Mouse (Mus musculus) heart, embryonic 14.5 days (tissue): Measurements from ENCODE around the gene Gys2. TPM values are rescaled to one million over a fixed set of nuclear protein-coding genes. Genes with fewer than 3 reads are reported as not detected.
A peak's percentile ranks its signal among the peaks of the same experiment; 100 is the strongest.

Source experiments
- ATAC-seq: fragments of 200-750 bp; cut with Nextera tagmentation; 2 replicates; pipeline ENCODE4 v1.8.0; 2017; ENCODE audit warnings: low read depth, moderate TSS enrichment; ENCODE audit not compliant: insufficient number of reproducible peaks, insufficient read depth, low FRiP score
- H3K27ac ChIP-seq, 2 experiments: fragments of 200-500 bp in 1 of 2; fragments of 300-500 bp in 1 of 2; sonication (generic) in 1 of 2; replicated peaks in 1 of 2; 2 replicates each; pipeline ENCODE4 v1.5.1; 2012 to 2014; ENCODE audit warnings: low read depth in 2 of 2, low read length in 2 of 2, control low read depth in 1 of 2, mild to moderate bottlenecking in 1 of 2, mixed read lengths in 1 of 2; ENCODE audit not compliant: control insufficient read depth in 1 of 2, insufficient read depth in 1 of 2
- H3K27me3 ChIP-seq: fragments of 300-500 bp; sonication (generic); 2 replicates; pipeline ENCODE4 v1.6.1; 2014; ENCODE audit warnings: mild to moderate bottlenecking, low read length, control low read depth; ENCODE audit not compliant: control insufficient read depth, insufficient read depth
- H3K36me3 ChIP-seq: fragments of 300-500 bp; sonication (generic); 2 replicates; pipeline ENCODE4 v1.6.1; 2014; ENCODE audit warnings: mild to moderate bottlenecking, control low read depth, low read length, mixed read lengths; ENCODE audit not compliant: control insufficient read depth, insufficient read depth
- H3K4me1 ChIP-seq, 2 experiments: fragments of 200-500 bp in 1 of 2; fragments of 300-500 bp in 1 of 2; sonication (generic) in 1 of 2; 2 replicates each; pipeline ENCODE4 v1.6.1; 2012 to 2014; ENCODE audit warnings: low read length in 2 of 2, control low read depth in 1 of 2, mixed read lengths in 1 of 2; ENCODE audit not compliant: control insufficient read depth in 2 of 2, insufficient read depth in 2 of 2
- H3K4me2 ChIP-seq: fragments of 300-500 bp; sonication (generic); 2 replicates; pipeline ENCODE4 v1.6.1; 2014; ENCODE audit warnings: mild to moderate bottlenecking, low read length
- H3K4me3 ChIP-seq, 2 experiments: fragments of 200-500 bp in 1 of 2; fragments of 300-500 bp in 1 of 2; sonication (generic) in 1 of 2; 2 replicates each; pipeline ENCODE4 v1.5.1; 2012 to 2014; ENCODE audit warnings: low read length in 2 of 2, mild to moderate bottlenecking in 2 of 2, control low read depth in 1 of 2, low read depth in 1 of 2, moderate library complexity in 1 of 2; ENCODE audit not compliant: control insufficient read depth in 1 of 2, insufficient read depth in 1 of 2
- H3K9ac ChIP-seq: fragments of 300-500 bp; sonication (generic); 2 replicates; pipeline ENCODE4 v1.6.1; 2014; ENCODE audit warnings: mild to moderate bottlenecking, low read length
- H3K9me3 ChIP-seq: fragments of 300-500 bp; sonication (generic); 2 replicates; pipeline ENCODE4 v1.6.1; 2016; ENCODE audit warnings: low read length, control low read depth; ENCODE audit not compliant: control insufficient read depth
- WGBS: fragments of 180-500 bp; shearing (Covaris S2); extraction: QIAGEN DNeasy Blood & Tissue Kit; methylation state at CpG from one replicate; pipeline ENCODE4 v1.1.7; 2014; 5-methylcytosine and 5-hydroxymethylcytosine counted together
- polyA plus RNA-seq: library from polyadenylated mRNA; unstranded; fragments of >200 nt; fragmentation: Nextera tagmentation; extraction: Ambion mirVana; gene quantifications from 2 replicates; pipeline ENCODE4 v1.2.1, GENCODE M21; 2014

Gys2 gene
- polyA plus RNA-seq, 1 experiment from 2014 or later: not detected

- Histone ChIP-seq H3K27ac (no peak overlapping the region), H3K9me3 (0 out of 2 replicates have a peak, but pooled peaks cover 3% of the 10 kb centered on the region), H3K36me3 (peaks cover 65% of the 10 kb centered on the region), H3K4me1 (peaks cover 4 to 13% of the 10 kb centered on the region in 2 experiments; a peak in 3 of 4 replicates), H3K4me2 (no peak overlapping the region), H3K4me3 (no peak overlapping the region), H3K27me3 (no peaks in the 10 kb centered on the region), H3K9ac (no peak overlapping the region)
- ATAC-seq: no peak
- WGBS: 87% methylated on average over 9 of the region's 9 CpGs
Observed at GRCm38 (mm10) chr6:142487638-142488037, 14.7 kb upstream of the Gys2 start.

- Histone ChIP-seq H3K27ac (peak overlapping the region; percentile 73 to 75; a peak in 3 of 4 replicates), H3K4me1 (peaks cover 4 to 13% of the 10 kb centered on the region in 2 experiments; a peak in 3 of 4 replicates), H3K36me3 (peaks cover 45% of the 10 kb centered on the region), H3K4me3 (no peak overlapping the region), H3K9me3 (0 out of 2 replicates have a peak, but pooled peaks cover 3% of the 10 kb centered on the region), H3K27me3 (no peaks in the 10 kb centered on the region), H3K9ac (no peak overlapping the region), H3K4me2 (peak overlapping the region; percentile 37)
- WGBS: 72% methylated on average over 4 of the region's 4 CpGs
- peak; percentile 58; the same call in 1 of the 2 replicates for ATAC-seq
Observed at GRCm38 (mm10) chr6:142485478-142486123, 12.7 kb upstream of the Gys2 start.

DNA sequence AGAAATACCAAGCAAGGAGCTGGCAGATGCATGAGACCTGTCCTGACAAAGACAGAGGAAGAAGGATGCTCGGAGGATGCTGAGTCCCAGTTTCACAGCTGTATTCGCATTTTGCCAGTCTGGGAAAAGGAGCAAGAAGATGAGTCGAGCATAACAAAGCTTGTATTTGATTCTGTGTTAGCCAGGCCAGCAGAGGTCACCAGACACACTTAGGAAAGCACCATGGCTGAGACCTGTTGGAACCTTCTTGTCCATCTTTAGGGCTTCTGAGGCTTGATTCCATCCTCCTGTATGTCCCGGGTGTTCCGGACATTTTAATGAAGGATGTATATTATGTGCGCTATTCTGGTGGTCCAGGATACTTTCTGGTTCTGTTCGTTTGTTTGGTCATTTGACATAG, 4.3 kb upstream of the Gys2 start:
- 79% methylated on average over 7 of the region's 7 CpGs for WGBS
- Histone ChIP-seq H3K4me3 (no peak overlapping the region), H3K9me3 (no peaks in the 10 kb centered on the region), H3K27ac (no peak overlapping the region), H3K9ac (no peak overlapping the region), H3K4me2 (no peak overlapping the region), H3K4me1 (no peaks in the 10 kb centered on the region), H3K36me3 (no peaks in the 10 kb centered on the region), H3K27me3 (no peaks in the 10 kb centered on the region)
- ATAC-seq: no peak

DNA sequence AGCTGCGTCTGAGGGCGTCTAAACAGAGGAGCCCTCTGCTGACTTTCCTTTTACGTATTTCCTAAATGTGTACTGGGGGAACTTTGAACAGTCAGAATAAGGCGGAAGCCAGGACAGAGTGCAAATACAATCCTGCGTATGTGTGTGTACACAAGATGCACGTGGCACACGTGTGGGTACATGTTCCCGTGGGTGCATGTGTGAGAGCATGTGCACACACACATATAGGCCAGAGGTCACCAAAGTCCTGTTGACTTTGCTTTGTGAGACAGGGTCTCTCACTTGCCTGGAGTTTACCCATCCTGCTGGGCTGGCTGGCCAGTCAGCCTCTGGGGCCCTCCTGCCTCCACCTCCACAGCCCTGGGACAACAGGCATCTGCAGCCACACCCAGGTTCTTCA, 1.8 kb downstream of the Gys2 start:
- no peaks in the 10 kb centered on the region for H3K27me3 ChIP-seq
- H3K9me3 ChIP-seq: no peaks in the 10 kb centered on the region
- no peaks in the 10 kb centered on the region for H3K36me3 ChIP-seq
- ATAC-seq: no peak
- no peak overlapping the region for H3K4me2 ChIP-seq
- H3K9ac ChIP-seq: no peak overlapping the region
- WGBS: 80% methylated on average over 8 of the region's 8 CpGs
- no peaks in the 10 kb centered on the region for H3K4me1 ChIP-seq
- H3K27ac ChIP-seq: no peak overlapping the region
- no peak overlapping the region for H3K4me3 ChIP-seq

DNA sequence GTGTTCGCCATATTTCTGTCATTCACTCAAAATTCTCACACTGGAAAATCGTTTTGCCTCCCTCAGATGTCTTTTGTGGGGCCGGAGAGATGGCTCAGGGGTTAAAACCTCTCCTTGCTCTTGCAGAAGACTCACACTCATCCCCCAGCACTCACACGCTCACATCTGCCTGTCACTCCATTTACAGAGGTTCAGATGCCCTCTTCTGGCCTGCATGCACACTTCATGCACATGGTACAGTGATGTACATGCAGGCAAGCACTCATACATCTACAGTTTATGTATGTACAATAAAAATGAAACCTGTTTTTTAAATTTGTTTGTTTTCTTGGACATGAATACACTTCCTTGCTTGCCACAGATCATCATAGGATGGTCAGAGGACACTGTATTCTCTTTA, 3.3 kb downstream of the Gys2 start:
- Histone ChIP-seq H3K27me3 (no peaks in the 10 kb centered on the region), H3K4me2 (no peak overlapping the region), H3K4me1 (no peaks in the 10 kb centered on the region), H3K27ac (no peak overlapping the region), H3K4me3 (no peak overlapping the region), H3K9ac (no peak overlapping the region), H3K36me3 (no peaks in the 10 kb centered on the region), H3K9me3 (no peaks in the 10 kb centered on the region)
- ATAC-seq: no peak
- 47% methylated on average over 4 of the region's 4 CpGs for WGBS

DNA sequence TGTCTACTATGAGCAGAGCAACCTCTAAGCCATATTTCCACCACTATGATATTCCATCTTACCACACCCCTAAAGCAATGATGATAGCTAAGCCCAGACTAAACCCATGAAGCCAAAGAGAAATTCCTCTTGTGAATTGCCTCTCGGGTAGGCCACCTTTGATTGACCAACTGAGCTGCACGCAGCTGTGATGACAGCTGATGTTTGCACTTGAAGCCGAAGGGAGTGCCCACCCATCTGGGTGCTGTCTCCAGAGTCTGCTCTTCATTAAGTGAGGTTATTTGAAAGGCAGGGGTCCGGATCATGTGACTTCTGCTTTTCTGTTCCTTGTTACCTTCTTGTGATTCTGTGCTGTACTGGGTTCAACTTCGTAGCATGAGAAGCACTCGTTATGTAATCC, 10.7 kb downstream of the Gys2 start:
- Histone ChIP-seq H3K9ac (no peak overlapping the region), H3K36me3 (no peaks in the 10 kb centered on the region), H3K4me3 (no peak overlapping the region), H3K27ac (no peak overlapping the region), H3K4me2 (no peak overlapping the region), H3K27me3 (no peaks in the 10 kb centered on the region), H3K4me1 (no peaks in the 10 kb centered on the region), H3K9me3 (no peaks in the 10 kb centered on the region)
- no peak for ATAC-seq
- WGBS: 65% methylated on average over 6 of the region's 6 CpGs

DNA sequence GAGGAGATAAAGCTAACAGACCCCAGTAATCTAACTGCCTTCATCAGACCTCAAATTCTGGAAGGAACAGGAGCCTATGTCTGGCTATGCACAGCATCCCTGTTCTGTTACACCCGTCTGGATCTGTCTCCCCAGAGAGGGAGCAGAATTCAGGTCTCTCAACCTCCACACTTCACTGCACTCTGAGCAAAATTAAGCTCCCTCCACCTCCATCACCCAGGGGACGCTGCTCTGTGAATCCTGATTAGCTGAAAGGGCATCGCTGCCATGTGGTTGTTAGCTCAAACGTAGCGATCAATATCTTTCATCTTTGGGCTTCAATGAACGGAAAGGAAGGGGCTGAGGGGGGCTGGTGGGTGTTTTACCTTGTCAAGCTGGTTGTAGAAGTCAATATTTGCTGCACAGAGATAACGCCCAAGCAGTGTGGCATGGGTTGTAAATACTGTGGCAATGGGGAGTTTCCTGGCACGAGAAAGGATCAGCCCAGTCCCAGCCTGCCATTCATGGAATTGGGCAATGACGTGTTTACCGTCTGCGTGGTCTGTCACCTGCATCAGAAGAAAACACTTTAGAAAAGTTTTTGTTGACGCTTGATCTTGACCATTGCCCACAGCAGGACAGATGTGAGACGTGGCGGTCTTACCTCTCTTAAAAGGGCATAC, 13.8 kb downstream of the Gys2 start:
- Histone ChIP-seq H3K4me2 (no peak overlapping the region), H3K36me3 (no peaks in the 10 kb centered on the region), H3K4me3 (no peak overlapping the region), H3K9me3 (no peaks in the 10 kb centered on the region), H3K27ac (no peak overlapping the region), H3K9ac (no peak overlapping the region), H3K4me1 (no peaks in the 10 kb centered on the region), H3K27me3 (no peaks in the 10 kb centered on the region)
- ATAC-seq: no peak
- 74% methylated on average over 14 of the region's 14 CpGs for WGBS
